Mouse (Mus musculus) subcutaneous adipose tissue, adult 2 months (tissue): ENCODE data around the gene Ephb6. TPM values are rescaled to one million over a fixed set of nuclear protein-coding genes. Genes with fewer than 3 reads are reported as not detected.

Experiments used
- polyA plus RNA-seq: library from polyadenylated mRNA; depleted of rRNA; stranded (reverse); fragments of >200 nt; gene quantifications from 2 replicates; pipeline ENCODE4 v1.2.3, GENCODE M21; 2012; ENCODE audit warnings: low replicate concordance; rRNA removed

Gene Ephb6
- 17.4 and 19.3 TPM in 2 replicates for polyA plus RNA-seq

GRCm38 (mm10) chr6:41605061-41605793 is at the start of gene Ephb6:
Gene Ephb6, plus strand, starts transcription at chr6:41605482.

GRCm38 (mm10) chr6:41636178-41636577 is 30.9 kb downstream of the Ephb6 start, which contains the start of gene Trpv6:
Gene Trpv6, minus strand, starts transcription at chr6:41636405.

Other genes with a start within 250 kb of the Ephb6 start
- gene Prss3, start 227.8 kb upstream of the Ephb6 start, polyA plus RNA-seq, result not detected in 2 replicates
- gene Gm5771, start 213.1 kb upstream of the Ephb6 start, polyA plus RNA-seq, result not detected in 2 replicates
- gene Gm10334, start 159.3 kb upstream of the Ephb6 start, polyA plus RNA-seq, result not detected in 2 replicates
- gene Prss1, start 146.6 kb upstream of the Ephb6 start, polyA plus RNA-seq, result not detected in 2 replicates
- 0.47 and 1.3 TPM in 2 replicates for gene Prss2, start 83.7 kb upstream of the Ephb6 start, polyA plus RNA-seq
- 0.07 and 6.4 TPM in 2 replicates for gene Trpv6, start 30.9 kb downstream of the Ephb6 start, polyA plus RNA-seq
- gene Trpv5, start 75.3 kb downstream of the Ephb6 start, polyA plus RNA-seq, result not detected in 2 replicates
- gene Llcfc1, start 78.9 kb downstream of the Ephb6 start, polyA plus RNA-seq, result not detected in 2 replicates
- gene Kel, start 98.9 kb downstream of the Ephb6 start, polyA plus RNA-seq, result not detected in 2 replicates
- gene Olfr459, start 169.7 kb downstream of the Ephb6 start, polyA plus RNA-seq, result not detected in 2 replicates
- not detected in 2 replicates for gene Pip, start 242.1 kb downstream of the Ephb6 start, polyA plus RNA-seq
- gene Sval2, start 247.5 kb downstream of the Ephb6 start, polyA plus RNA-seq, result not detected in 2 replicates